Comparison of ENCODE assay signal across 8 mouse cellular contexts in the genomic region with DNA sequence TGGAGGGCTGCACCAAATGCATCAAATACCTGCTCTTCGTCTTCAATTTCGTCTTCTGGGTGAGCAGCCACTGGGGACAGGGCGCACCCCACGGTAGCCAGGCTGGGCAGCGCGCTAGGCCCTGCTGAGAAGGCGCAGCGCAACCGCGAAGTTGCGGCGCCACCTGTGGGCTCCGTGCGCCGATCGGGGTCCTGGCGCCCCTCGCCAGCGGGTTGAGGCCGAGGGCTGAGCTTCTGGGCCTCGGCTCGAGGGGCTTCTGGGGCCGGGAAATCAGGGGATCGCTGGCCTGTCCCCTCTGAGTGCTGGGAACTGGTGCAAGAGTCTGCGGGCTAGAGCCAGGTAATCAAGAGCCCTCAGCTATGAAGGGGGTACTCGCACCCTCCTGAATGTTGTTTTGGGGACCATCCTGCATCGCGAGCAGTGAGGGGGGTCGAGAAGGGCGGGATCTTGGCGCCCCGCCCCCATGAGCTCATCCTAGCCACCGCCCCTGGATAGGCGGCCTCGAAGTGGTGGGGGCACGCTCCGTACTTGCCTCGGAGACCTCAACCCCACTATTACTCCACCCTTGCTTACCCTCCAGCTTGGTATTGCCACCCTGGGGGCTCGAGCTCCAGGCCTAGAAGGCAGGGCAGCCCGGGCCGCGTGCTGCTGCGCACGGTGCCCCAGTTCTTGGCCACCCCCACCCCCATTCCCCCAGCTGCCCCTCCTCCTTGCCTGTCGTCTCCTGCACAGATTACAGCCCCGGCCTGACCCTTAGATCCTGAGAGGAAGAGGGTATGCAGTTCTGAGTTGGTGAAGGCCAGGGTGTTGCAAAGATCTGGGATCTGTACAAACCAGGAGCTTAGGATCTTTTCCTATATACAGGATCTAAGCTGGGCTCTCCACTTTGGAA. TPM values are rescaled to one million over a fixed set of nuclear protein-coding genes. Genes with fewer than 3 reads are reported as not detected.
DNase-seq lines count a peak whose midpoint lies in the region; ATAC-seq and TF ChIP-seq lines count a peak whose summit lies in the region.

No protein-coding gene starts in this region.

- H3K27me3 ChIP-seq in intestine, embryonic 16.5 days (replicated peaks; ENCODE audit: control insufficient read depth, insufficient read depth, low read length), result no peaks in the 10 kb centered on the region
- H3K27me3 ChIP-seq in limb, embryonic 14.5 days (ENCODE audit: control insufficient read depth, insufficient read depth, low read length), result no peaks in the 10 kb centered on the region
- H3K27me3 ChIP-seq in midbrain, embryonic 13.5 days, result no peaks in the 10 kb centered on the region

- no peak for DNase-seq in frontal cortex, postnatal 25 days (ENCODE audit: low spot score in 2 of 2)
- peak; percentile 79 for DNase-seq in embryo, embryonic 10 days (ENCODE audit: low spot score)
- peak; percentile 68 to 76 for DNase-seq in gastrocnemius, postnatal 4 days (ENCODE audit: low spot score in 2 of 2)
- DNase-seq in limb, embryonic 14.5 days (ENCODE audit: low spot score), result peak; percentile 89
- DNase-seq in spleen, postnatal 4 days (ENCODE audit: low spot score in 2 of 2), result peak; percentile 57 to 78

- peak overlapping the region; percentile 98 for H3K9ac ChIP-seq in intestine, embryonic 16.5 days (ENCODE audit: low read depth, low read length)
- H3K9ac ChIP-seq in limb, embryonic 14.5 days (ENCODE audit: low read depth, low read length, severe bottlenecking), result peak overlapping the region; percentile 94
- peak overlapping the region; percentile 88 for H3K9ac ChIP-seq in midbrain, embryonic 13.5 days (replicated peaks)

- H3K4me3 ChIP-seq in intestine, embryonic 16.5 days (ENCODE audit: low read length), result peak overlapping the region; percentile 89
- peak overlapping the region; percentile 99 for H3K4me3 ChIP-seq in limb, embryonic 14.5 days (replicated peaks; ENCODE audit: low read length)
- H3K4me3 ChIP-seq in midbrain, embryonic 13.5 days (replicated peaks), result peak overlapping the region; percentile 86

- peak; percentile 50 for ATAC-seq in frontal cortex, adult (ENCODE audit: low TSS enrichment)
- ATAC-seq in intestine, embryonic 16.5 days, result peak; percentile 65
- ATAC-seq in limb, embryonic 14.5 days (ENCODE audit: low FRiP score, low read depth), result peak; percentile 82
- peak; percentile 77 for ATAC-seq in midbrain, embryonic 13.5 days

- H3K4me2 ChIP-seq in intestine, embryonic 16.5 days (ENCODE audit: low read depth, low read length), result peak overlapping the region; percentile 91
- H3K4me2 ChIP-seq in limb, embryonic 14.5 days (replicated peaks; ENCODE audit: low read depth, low read length, severe bottlenecking), result peak overlapping the region; percentile 94
- H3K4me2 ChIP-seq in midbrain, embryonic 13.5 days (replicated peaks), result peak overlapping the region; percentile 91

- H3K36me3 ChIP-seq in intestine, embryonic 16.5 days (ENCODE audit: control insufficient read depth, insufficient read depth, low read length), result no peaks in the 10 kb centered on the region
- peaks cover 24% of the 10 kb centered on the region for H3K36me3 ChIP-seq in limb, embryonic 14.5 days (ENCODE audit: control insufficient read depth, insufficient read depth, low read length)
- H3K36me3 ChIP-seq in midbrain, embryonic 13.5 days, result no peaks in the 10 kb centered on the region

- H3K9me3 ChIP-seq in intestine, embryonic 16.5 days (ENCODE audit: control insufficient read depth, low read length), result no peaks in the 10 kb centered on the region
- H3K9me3 ChIP-seq in limb, embryonic 14.5 days (ENCODE audit: control insufficient read depth, low read length), result no peaks in the 10 kb centered on the region
- H3K9me3 ChIP-seq in midbrain, embryonic 13.5 days, result no peaks in the 10 kb centered on the region

- WGBS in intestine, embryonic 16.5 days, result under 1% methylated on average over 46 of the region's 46 CpGs
- 0% methylated on average over 39 of the region's 46 CpGs for WGBS in limb, embryonic 14.5 days
- WGBS in midbrain, embryonic 13.5 days, result under 1% methylated on average over 43 of the region's 46 CpGs

- peaks cover 44% of the 10 kb centered on the region for H3K4me1 ChIP-seq in intestine, embryonic 16.5 days (ENCODE audit: control insufficient read depth, insufficient read depth, low read length)
- peaks cover 42% of the 10 kb centered on the region for H3K4me1 ChIP-seq in limb, embryonic 14.5 days (ENCODE audit: control insufficient read depth, insufficient read depth, low read length)
- H3K4me1 ChIP-seq in midbrain, embryonic 13.5 days (replicated peaks), result peaks cover 48% of the 10 kb centered on the region

- no peak for TF ChIP-seq POLR2A in limb, embryonic 14.5 days (IDR thresholded peaks at IDR 0.05; ENCODE audit: borderline replicate concordance, extremely low read depth, insufficient read depth, insufficient read length)

- peak overlapping the region; percentile 95 for H3K27ac ChIP-seq in intestine, embryonic 16.5 days (ENCODE audit: low read length)
- peak overlapping the region; percentile 92 for H3K27ac ChIP-seq in limb, embryonic 14.5 days (replicated peaks; ENCODE audit: low read depth, low read length)
- peak overlapping the region; percentile 81 for H3K27ac ChIP-seq in midbrain, embryonic 13.5 days

RNA-seq across cellular contexts. Expression of gene Cd81, which starts 0.7 kb away (rescaled TPM):
- 100 to 1,000 TPM; 347 to 375 TPM for total RNA-seq in gastrocnemius, postnatal 4 days (2021)
- polyA plus RNA-seq in intestine, embryonic 16.5 days (2015; fragmentation: Nextera tagmentation; extraction: Ambion mirVana), result 391 and 421 TPM in 2 replicates
- polyA plus RNA-seq in limb, embryonic 14.5 days (2012; rRNA removed), result 456 and 528 TPM in 2 replicates
- 658 and 696 TPM in 2 replicates for polyA plus RNA-seq in limb, embryonic 14.5 days (2014; fragmentation: Nextera tagmentation; extraction: Ambion mirVana)
- 248 and 257 TPM in 2 replicates for polyA plus RNA-seq in midbrain, embryonic 13.5 days (2015; fragmentation: Nextera tagmentation; extraction: Ambion mirVana)

RNA-seq across cellular contexts. Expression of gene Tssc4, which starts 15.8 kb away (rescaled TPM):
- total RNA-seq in gastrocnemius, postnatal 4 days (2021), result 10 to 100 TPM; 24.5 to 26.8 TPM
- 67.9 and 74.7 TPM in 2 replicates for polyA plus RNA-seq in intestine, embryonic 16.5 days (2015; fragmentation: Nextera tagmentation; extraction: Ambion mirVana)
- 130 and 174 TPM in 2 replicates for polyA plus RNA-seq in limb, embryonic 14.5 days (2012; rRNA removed)
- polyA plus RNA-seq in limb, embryonic 14.5 days (2014; fragmentation: Nextera tagmentation; extraction: Ambion mirVana), result 65.0 and 67.0 TPM in 2 replicates
- 102 and 104 TPM in 2 replicates for polyA plus RNA-seq in midbrain, embryonic 13.5 days (2015; fragmentation: Nextera tagmentation; extraction: Ambion mirVana)

RNA-seq across cellular contexts. Expression of gene Trpm5, which starts 41.2 kb away (rescaled TPM):
- total RNA-seq in gastrocnemius, postnatal 4 days (2021), result 10 to 100 TPM in 1 of 2 experiments, 1 to 10 TPM in 1; 10.0 to 10.3 TPM
- polyA plus RNA-seq in intestine, embryonic 16.5 days (2015; fragmentation: Nextera tagmentation; extraction: Ambion mirVana), result 7.9 and 8.0 TPM in 2 replicates
- polyA plus RNA-seq in limb, embryonic 14.5 days (2012; rRNA removed), result 63.4 and 71.2 TPM in 2 replicates
- 24.1 and 24.2 TPM in 2 replicates for polyA plus RNA-seq in limb, embryonic 14.5 days (2014; fragmentation: Nextera tagmentation; extraction: Ambion mirVana)
- polyA plus RNA-seq in midbrain, embryonic 13.5 days (2015; fragmentation: Nextera tagmentation; extraction: Ambion mirVana), result 0.95 and 1.2 TPM in 2 replicates

RNA-seq across cellular contexts. Expression of gene Tspan32, which starts 48.4 kb away (rescaled TPM):
- under 1 TPM; 0.88 to 0.96 TPM for total RNA-seq in gastrocnemius, postnatal 4 days (2021)
- 2.4 and 3.1 TPM in 2 replicates for polyA plus RNA-seq in intestine, embryonic 16.5 days (2015; fragmentation: Nextera tagmentation; extraction: Ambion mirVana)
- 5.1 and 5.5 TPM in 2 replicates for polyA plus RNA-seq in limb, embryonic 14.5 days (2012; rRNA removed)
- polyA plus RNA-seq in limb, embryonic 14.5 days (2014; fragmentation: Nextera tagmentation; extraction: Ambion mirVana), result 6.0 and 7.3 TPM in 2 replicates
- polyA plus RNA-seq in midbrain, embryonic 13.5 days (2015; fragmentation: Nextera tagmentation; extraction: Ambion mirVana), result 0.50 and 0.72 TPM in 2 replicates

RNA-seq across cellular contexts. Expression of gene Kcnq1, which starts 52.9 kb away (rescaled TPM):
- total RNA-seq in gastrocnemius, postnatal 4 days (2021), result 1 to 10 TPM; 6.0 to 7.7 TPM
- 9.7 and 10.8 TPM in 2 replicates for polyA plus RNA-seq in intestine, embryonic 16.5 days (2015; fragmentation: Nextera tagmentation; extraction: Ambion mirVana)
- 1.7 and 2.7 TPM in 2 replicates for polyA plus RNA-seq in limb, embryonic 14.5 days (2012; rRNA removed)
- 1.3 and 1.5 TPM in 2 replicates for polyA plus RNA-seq in limb, embryonic 14.5 days (2014; fragmentation: Nextera tagmentation; extraction: Ambion mirVana)
- polyA plus RNA-seq in midbrain, embryonic 13.5 days (2015; fragmentation: Nextera tagmentation; extraction: Ambion mirVana), result 0.82 and 0.89 TPM in 2 replicates

Comparison
In these comparisons a context has a peak if more than half of its experiments do, and no peak if none do; other contexts are left out.
1. DNase-seq: peak in embryo, embryonic 10 days (single experiment), gastrocnemius, postnatal 4 days (2 of 2), limb, embryonic 14.5 days (single experiment) and spleen, postnatal 4 days (2 of 2); none in frontal cortex, postnatal 25 days (0 of 2).
2. Peak in every context shown above with its lines, with median percentiles within 50 percentile points of each other: ATAC-seq, H3K27ac ChIP-seq, H3K4me2 ChIP-seq, H3K4me3 ChIP-seq and H3K9ac ChIP-seq.